Mouse (Mus musculus) hindbrain, postnatal 0 days (tissue): ENCODE measurements around the gene Tcf3. TPM values are rescaled to one million over a fixed set of nuclear protein-coding genes. Genes with fewer than 3 reads are reported as not detected.

Source experiments
- ATAC-seq: fragments of 200-750 bp; cut with Nextera tagmentation; 2 replicates; pipeline ENCODE4 v1.8.0; 2017; ENCODE audit warnings: mild to moderate bottlenecking, moderate TSS enrichment, moderate library complexity
- DNase-seq: peaks from one replicate; pipeline ENCODE4 v3.0.0-alpha.2; 2015; ENCODE audit warnings: low spot score
- H3K27ac ChIP-seq: fragments of 300-500 bp; sonication (generic); 2 replicates; pipeline ENCODE4 v1.5.1; 2014; ENCODE audit warnings: mild to moderate bottlenecking
- H3K27me3 ChIP-seq: fragments of 300-500 bp; sonication (generic); 2 replicates; pipeline ENCODE4 v1.6.1; 2014; ENCODE audit warnings: low read length, mixed read lengths; ENCODE audit not compliant: insufficient read depth
- H3K36me3 ChIP-seq: fragments of 300-500 bp; sonication (generic); 2 replicates; pipeline ENCODE4 v1.6.1; 2014; ENCODE audit warnings: low read length, mixed read lengths; ENCODE audit not compliant: insufficient read depth
- H3K4me1 ChIP-seq: fragments of 300-500 bp; sonication (generic); 2 replicates; pipeline ENCODE4 v1.6.1; 2014; ENCODE audit warnings: antibody characterized with exemption, low read length, mixed read lengths; ENCODE audit not compliant: insufficient read depth
- H3K4me2 ChIP-seq: fragments of 300-500 bp; sonication (generic); 2 replicates; pipeline ENCODE4 v1.6.1; 2014; ENCODE audit warnings: low read depth, mild to moderate bottlenecking, low read length, moderate library complexity, mixed read lengths
- H3K4me3 ChIP-seq: fragments of 300-500 bp; sonication (generic); 2 replicates; pipeline ENCODE4 v1.5.1; 2014; ENCODE audit warnings: low read length
- H3K9ac ChIP-seq: fragments of 300-500 bp; sonication (generic); replicated peaks from 2 replicates; pipeline ENCODE4 v1.6.1; 2014; ENCODE audit warnings: mild to moderate bottlenecking, low read length, moderate library complexity, mixed read lengths
- H3K9me3 ChIP-seq: fragments of 300-500 bp; sonication (generic); 2 replicates; pipeline ENCODE4 v1.6.1; 2016; ENCODE audit warnings: low read length, mixed read lengths
- CTCF ChIP-seq: IDR thresholded peaks from 2 replicates; pipeline ENCODE4 v1.5.1; 2016; ENCODE audit warnings: antibody characterized with exemption, control low read depth, low read depth
- WGBS: fragments of 180-500 bp; shearing (Covaris S2); extraction: QIAGEN DNeasy Blood & Tissue Kit; methylation state at CpG from one replicate; pipeline ENCODE4 v1.1.7; 2014; 5-methylcytosine and 5-hydroxymethylcytosine counted together
- microRNA-seq, 2 experiments: library from miRNA; unstranded; fragments of <30 nt; microRNA quantifications; one replicate each; pipeline ENCODE4; 2016
- polyA plus RNA-seq: library from polyadenylated mRNA; unstranded; fragments of >200 nt; fragmentation: Nextera tagmentation; extraction: Ambion mirVana; gene quantifications from 2 replicates; pipeline ENCODE4 v1.2.1, GENCODE M21; 2015
- total RNA-seq: library from RNA; depleted of rRNA; stranded (reverse); fragments of >200 nt; gene quantifications from 2 replicates; pipeline ENCODE4 v1.2.3, GENCODE M21; 2014; rRNA removed

Tcf3 gene
- total and polyA plus RNA-seq, 2 experiments from 2014 or later, result 36.2 to 132 TPM

GRCm38 (mm10) chr10:80371983-80372382, 61.5 kb downstream of the Tcf3 start:
- no peaks in the 10 kb centered on the region for H3K27me3 ChIP-seq
- no peak for ATAC-seq
- H3K4me3 ChIP-seq, result peak overlapping the region; percentile 14; the same call in 1 of the 2 replicates
- H3K4me1 ChIP-seq, result no peaks in the 10 kb centered on the region
- H3K27ac ChIP-seq, result peak overlapping the region; percentile 54
- 47% methylated on average over 9 of the region's 9 CpGs for WGBS
- peak overlapping the region; percentile 41 for H3K4me2 ChIP-seq
- no peaks in the 10 kb centered on the region for H3K36me3 ChIP-seq
- H3K9me3 ChIP-seq, result no peaks in the 10 kb centered on the region
- DNase-seq, result no peak
- no peak for TF ChIP-seq CTCF
- no peak overlapping the region for H3K9ac ChIP-seq

GRCm38 (mm10) chr10:80371411-80371966, 62.0 kb downstream of the Tcf3 start:
- H3K4me2 ChIP-seq, result peak overlapping the region; percentile 41
- H3K9ac ChIP-seq, result no peak overlapping the region
- ATAC-seq, result peak; percentile 90
- TF ChIP-seq CTCF, result no peak
- peak overlapping the region; percentile 54 for H3K27ac ChIP-seq
- DNase-seq, result peak; percentile 89
- H3K36me3 ChIP-seq, result no peaks in the 10 kb centered on the region
- H3K27me3 ChIP-seq, result no peaks in the 10 kb centered on the region
- WGBS, result 3% methylated on average over 12 of the region's 12 CpGs
- H3K4me3 ChIP-seq, result peak overlapping the region; percentile 14
- no peaks in the 10 kb centered on the region for H3K4me1 ChIP-seq
- H3K9me3 ChIP-seq, result no peaks in the 10 kb centered on the region

GRCm38 (mm10) chr10:80369995-80370747, 63.3 kb downstream of the Tcf3 start:
- Histone ChIP-seq H3K9ac (no peak overlapping the region), H3K4me2 (no peak overlapping the region), H3K27me3 (no peaks in the 10 kb centered on the region), H3K27ac (no peak overlapping the region), H3K4me3 (no peak overlapping the region), H3K9me3 (no peaks in the 10 kb centered on the region), H3K4me1 (no peaks in the 10 kb centered on the region), H3K36me3 (no peaks in the 10 kb centered on the region)
- DNase-seq, result no peak
- no peak for ATAC-seq
- WGBS, result 78% methylated on average over 21 of the region's 21 CpGs
- TF ChIP-seq CTCF, result no peak

- H3K9ac ChIP-seq, result no peak overlapping the region
- peaks cover 5% of the 10 kb centered on the region for H3K4me1 ChIP-seq
- ATAC-seq (no peak), DNase-seq (no peak)
- H3K27ac ChIP-seq, result no peak overlapping the region
- no peak overlapping the region for H3K4me3 ChIP-seq
- no peak overlapping the region for H3K4me2 ChIP-seq
- 92% methylated on average over 6 of the region's 6 CpGs for WGBS
- H3K36me3 ChIP-seq, result no peaks in the 10 kb centered on the region
- no peak for TF ChIP-seq CTCF
- no peaks in the 10 kb centered on the region for H3K27me3 ChIP-seq
- H3K9me3 ChIP-seq, result no peaks in the 10 kb centered on the region
Measured at GRCm38 (mm10) chr10:80368392-80368791, 65.1 kb downstream of the Tcf3 start.

- Histone ChIP-seq H3K27ac (no peak overlapping the region), H3K9me3 (no peaks in the 10 kb centered on the region), H3K4me2 (no peak overlapping the region), H3K9ac (no peak overlapping the region), H3K4me1 (peaks cover 5% of the 10 kb centered on the region), H3K27me3 (no peaks in the 10 kb centered on the region), H3K36me3 (no peaks in the 10 kb centered on the region), H3K4me3 (no peak overlapping the region)
- TF ChIP-seq CTCF, result no peak
- ATAC-seq, result no peak
- WGBS, result 43% methylated on average over 5 of the region's 5 CpGs
- no peak for DNase-seq
Measured at GRCm38 (mm10) chr10:80367954-80368353, 65.5 kb downstream of the Tcf3 start.

- 72% methylated on average over 6 of the region's 6 CpGs for WGBS
- TF ChIP-seq CTCF, result no peak
Measured at GRCm38 (mm10) chr10:80365736-80366135, 67.7 kb downstream of the Tcf3 start.

GRCm38 (mm10) chr10:80363734-80364133, 69.7 kb downstream of the Tcf3 start:
- DNase-seq (no peak), ATAC-seq (peak; percentile 52; the same call in 1 of the 2 replicates)
- no peak overlapping the region for H3K27ac ChIP-seq
- 27% methylated on average over 6 of the region's 6 CpGs for WGBS
- no peak overlapping the region for H3K4me2 ChIP-seq
- H3K4me3 ChIP-seq, result no peak overlapping the region
- H3K9ac ChIP-seq, result no peak overlapping the region
- peaks cover 5% of the 10 kb centered on the region for H3K4me1 ChIP-seq
- no peak for TF ChIP-seq CTCF
- no peaks in the 10 kb centered on the region for H3K27me3 ChIP-seq
- H3K36me3 ChIP-seq, result no peaks in the 10 kb centered on the region
- H3K9me3 ChIP-seq, result no peaks in the 10 kb centered on the region

More at GRCm38 (mm10) chr10:80365736-80366135, 67.7 kb downstream of the Tcf3 start:
- ATAC-seq (no peak), DNase-seq (no peak)
- peaks cover 5% of the 10 kb centered on the region for H3K4me1 ChIP-seq
- H3K27ac ChIP-seq, result no peak overlapping the region
- no peak overlapping the region for H3K4me2 ChIP-seq
- H3K4me3 ChIP-seq, result no peak overlapping the region
- H3K9ac ChIP-seq, result no peak overlapping the region
- H3K9me3 ChIP-seq, result no peaks in the 10 kb centered on the region
- no peaks in the 10 kb centered on the region for H3K36me3 ChIP-seq
- H3K27me3 ChIP-seq, result no peaks in the 10 kb centered on the region

Small RNA genes lying within 50 kb of the gene (microRNA-seq; reads per million reads assigned to microRNA genes)
- gene Gm22721, result 0 reads per million in 2 experiments

Other genes starting within 250 kb of the Tcf3 start
- 41.5 and 49.3 TPM in 2 replicates for gene Mum1, start 207.2 kb downstream of the Tcf3 start, total RNA-seq
- gene Mum1, start 207.2 kb downstream of the Tcf3 start, polyA plus RNA-seq, result 45.8 and 45.9 TPM in 2 replicates
- gene Ndufs7, start 184.5 kb downstream of the Tcf3 start, total RNA-seq, result 246 and 291 TPM in 2 replicates
- gene Ndufs7, start 184.5 kb downstream of the Tcf3 start, polyA plus RNA-seq, result 410 and 430 TPM in 2 replicates
- gene Gamt, start 172.6 kb downstream of the Tcf3 start, total RNA-seq, result 40.9 and 44.5 TPM in 2 replicates
- 32.4 and 35.9 TPM in 2 replicates for gene Gamt, start 172.6 kb downstream of the Tcf3 start, polyA plus RNA-seq
- gene Dazap1, start 172.2 kb downstream of the Tcf3 start, total RNA-seq, result 79.1 and 104 TPM in 2 replicates
- gene Dazap1, start 172.2 kb downstream of the Tcf3 start, polyA plus RNA-seq, result 38.5 and 39.4 TPM in 2 replicates
- 1,031 and 1,483 TPM in 2 replicates for gene Rps15, start 141.2 kb downstream of the Tcf3 start, total RNA-seq
- 676 and 682 TPM in 2 replicates for gene Rps15, start 141.2 kb downstream of the Tcf3 start, polyA plus RNA-seq
- 358 and 374 TPM in 2 replicates for gene Apc2, start 137.7 kb downstream of the Tcf3 start, total RNA-seq
- gene Apc2, start 137.7 kb downstream of the Tcf3 start, polyA plus RNA-seq, result 81.3 and 97.6 TPM in 2 replicates
- 28.9 and 36.0 TPM in 2 replicates for gene 2310011J03Rik, start 113.1 kb downstream of the Tcf3 start, total RNA-seq
- 35.7 and 38.4 TPM in 2 replicates for gene 2310011J03Rik, start 113.1 kb downstream of the Tcf3 start, polyA plus RNA-seq
- gene Pcsk4, start 104.1 kb downstream of the Tcf3 start, total RNA-seq, result 3.8 and 6.7 TPM in 2 replicates
- gene Pcsk4, start 104.1 kb downstream of the Tcf3 start, polyA plus RNA-seq, result 11.0 and 11.8 TPM in 2 replicates
- 3.7 TPM in 2 replicates for gene Reep6, start 103.7 kb downstream of the Tcf3 start, total RNA-seq
- 5.2 and 5.5 TPM in 2 replicates for gene Reep6, start 103.7 kb downstream of the Tcf3 start, polyA plus RNA-seq
- 0.18 and 1.0 TPM in 2 replicates for gene Adamtsl5, start 85.2 kb downstream of the Tcf3 start, total RNA-seq
- gene Adamtsl5, start 85.2 kb downstream of the Tcf3 start, polyA plus RNA-seq, result 0.91 and 1.2 TPM in 2 replicates
- 15.7 and 18.3 TPM in 2 replicates for gene Plk5, start 77.2 kb downstream of the Tcf3 start, total RNA-seq
- 8.9 and 9.3 TPM in 2 replicates for gene Plk5, start 77.2 kb downstream of the Tcf3 start, polyA plus RNA-seq
- gene Mex3d, start 46.0 kb downstream of the Tcf3 start, total RNA-seq, result 129 and 145 TPM in 2 replicates
- 11.6 and 14.2 TPM in 2 replicates for gene Mex3d, start 46.0 kb downstream of the Tcf3 start, polyA plus RNA-seq
- 48.2 and 50.4 TPM in 2 replicates for gene Mbd3, start 34.1 kb downstream of the Tcf3 start, total RNA-seq
- 166 and 175 TPM in 2 replicates for gene Mbd3, start 34.1 kb downstream of the Tcf3 start, polyA plus RNA-seq
- gene Uqcr11, start 26.8 kb downstream of the Tcf3 start, total RNA-seq, result 369 and 391 TPM in 2 replicates
- 897 and 981 TPM in 2 replicates for gene Uqcr11, start 26.8 kb downstream of the Tcf3 start, polyA plus RNA-seq
- gene Onecut3, start 61.2 kb upstream of the Tcf3 start, total RNA-seq, result 2.5 and 5.0 TPM in 2 replicates
- 0.57 and 0.74 TPM in 2 replicates for gene Onecut3, start 61.2 kb upstream of the Tcf3 start, polyA plus RNA-seq
- 0.61 and 1.1 TPM in 2 replicates for gene Atp8b3, start 105.5 kb upstream of the Tcf3 start, total RNA-seq
- 0.96 and 1.2 TPM in 2 replicates for gene Atp8b3, start 105.5 kb upstream of the Tcf3 start, polyA plus RNA-seq
- 47.2 and 51.0 TPM in 2 replicates for gene Rexo1, start 127.9 kb upstream of the Tcf3 start, total RNA-seq
- 25.1 and 27.6 TPM in 2 replicates for gene Rexo1, start 127.9 kb upstream of the Tcf3 start, polyA plus RNA-seq
- gene Klf16, start 143.7 kb upstream of the Tcf3 start, total RNA-seq, result 16.6 and 17.0 TPM in 2 replicates
- 8.2 and 8.6 TPM in 2 replicates for gene Klf16, start 143.7 kb upstream of the Tcf3 start, polyA plus RNA-seq
- gene Abhd17a, start 156.7 kb upstream of the Tcf3 start, total RNA-seq, result 389 and 721 TPM in 2 replicates
- gene Abhd17a, start 156.7 kb upstream of the Tcf3 start, polyA plus RNA-seq, result 159 and 171 TPM in 2 replicates
- gene Scamp4, start 169.2 kb upstream of the Tcf3 start, total RNA-seq, result 39.5 and 43.2 TPM in 2 replicates
- gene Scamp4, start 169.2 kb upstream of the Tcf3 start, polyA plus RNA-seq, result 68.3 and 69.1 TPM in 2 replicates
- 7.3 and 11.4 TPM in 2 replicates for gene Adat3, start 169.2 kb upstream of the Tcf3 start, total RNA-seq
- 3.6 and 4.0 TPM in 2 replicates for gene Adat3, start 169.2 kb upstream of the Tcf3 start, polyA plus RNA-seq
- gene Gm49322, start 172.4 kb upstream of the Tcf3 start, total RNA-seq, result 0.54 and 2.2 TPM in 2 replicates
- gene Gm49322, start 172.4 kb upstream of the Tcf3 start, polyA plus RNA-seq, result 1.1 TPM in 2 replicates
- 128 and 156 TPM in 2 replicates for gene Csnk1g2, start 189.2 kb upstream of the Tcf3 start, total RNA-seq
- gene Csnk1g2, start 189.2 kb upstream of the Tcf3 start, polyA plus RNA-seq, result 94.3 and 95.5 TPM in 2 replicates
- 209 and 213 TPM in 2 replicates for gene Btbd2, start 223.4 kb upstream of the Tcf3 start, total RNA-seq
- 81.9 and 82.8 TPM in 2 replicates for gene Btbd2, start 223.4 kb upstream of the Tcf3 start, polyA plus RNA-seq
- gene Mknk2, start 244.5 kb upstream of the Tcf3 start, total RNA-seq, result 84.5 and 95.4 TPM in 2 replicates
- 38.2 and 40.5 TPM in 2 replicates for gene Mknk2, start 244.5 kb upstream of the Tcf3 start, polyA plus RNA-seq